Mouse (Mus musculus) heart, embryonic 14.5 days (tissue): Measurements from ENCODE around the gene Ndufaf2. TPM values are rescaled to one million over a fixed set of nuclear protein-coding genes. Genes with fewer than 3 reads are reported as not detected.

Source experiments
- ATAC-seq: fragments of 200-750 bp; cut with Nextera tagmentation; 2 replicates; pipeline ENCODE4 v1.8.0; 2017; ENCODE audit warnings: low read depth, moderate TSS enrichment; ENCODE audit not compliant: insufficient number of reproducible peaks, insufficient read depth, low FRiP score
- H3K27ac ChIP-seq, 2 experiments: fragments of 200-500 bp in 1 of 2; fragments of 300-500 bp in 1 of 2; sonication (generic) in 1 of 2; replicated peaks in 1 of 2; 2 replicates each; pipeline ENCODE4 v1.5.1; 2012 to 2014; ENCODE audit warnings: low read depth in 2 of 2, low read length in 2 of 2, control low read depth in 1 of 2, mild to moderate bottlenecking in 1 of 2, mixed read lengths in 1 of 2; ENCODE audit not compliant: control insufficient read depth in 1 of 2, insufficient read depth in 1 of 2
- H3K27me3 ChIP-seq: fragments of 300-500 bp; sonication (generic); 2 replicates; pipeline ENCODE4 v1.6.1; 2014; ENCODE audit warnings: mild to moderate bottlenecking, low read length, control low read depth; ENCODE audit not compliant: control insufficient read depth, insufficient read depth
- H3K36me3 ChIP-seq: fragments of 300-500 bp; sonication (generic); 2 replicates; pipeline ENCODE4 v1.6.1; 2014; ENCODE audit warnings: mild to moderate bottlenecking, control low read depth, low read length, mixed read lengths; ENCODE audit not compliant: control insufficient read depth, insufficient read depth
- H3K4me1 ChIP-seq, 2 experiments: fragments of 200-500 bp in 1 of 2; fragments of 300-500 bp in 1 of 2; sonication (generic) in 1 of 2; 2 replicates each; pipeline ENCODE4 v1.6.1; 2012 to 2014; ENCODE audit warnings: low read length in 2 of 2, control low read depth in 1 of 2, mixed read lengths in 1 of 2; ENCODE audit not compliant: control insufficient read depth in 2 of 2, insufficient read depth in 2 of 2
- H3K4me2 ChIP-seq: fragments of 300-500 bp; sonication (generic); 2 replicates; pipeline ENCODE4 v1.6.1; 2014; ENCODE audit warnings: mild to moderate bottlenecking, low read length
- H3K4me3 ChIP-seq, 2 experiments: fragments of 200-500 bp in 1 of 2; fragments of 300-500 bp in 1 of 2; sonication (generic) in 1 of 2; 2 replicates each; pipeline ENCODE4 v1.5.1; 2012 to 2014; ENCODE audit warnings: low read length in 2 of 2, mild to moderate bottlenecking in 2 of 2, control low read depth in 1 of 2, low read depth in 1 of 2, moderate library complexity in 1 of 2; ENCODE audit not compliant: control insufficient read depth in 1 of 2, insufficient read depth in 1 of 2
- H3K9ac ChIP-seq: fragments of 300-500 bp; sonication (generic); 2 replicates; pipeline ENCODE4 v1.6.1; 2014; ENCODE audit warnings: mild to moderate bottlenecking, low read length
- H3K9me3 ChIP-seq: fragments of 300-500 bp; sonication (generic); 2 replicates; pipeline ENCODE4 v1.6.1; 2016; ENCODE audit warnings: low read length, control low read depth; ENCODE audit not compliant: control insufficient read depth
- WGBS: fragments of 180-500 bp; shearing (Covaris S2); extraction: QIAGEN DNeasy Blood & Tissue Kit; methylation state at CpG from one replicate; pipeline ENCODE4 v1.1.7; 2014; 5-methylcytosine and 5-hydroxymethylcytosine counted together
- polyA plus RNA-seq: library from polyadenylated mRNA; unstranded; fragments of >200 nt; fragmentation: Nextera tagmentation; extraction: Ambion mirVana; gene quantifications from 2 replicates; pipeline ENCODE4 v1.2.1, GENCODE M21; 2014

Ndufaf2 gene
- polyA plus RNA-seq, 1 experiment from 2014 or later = 56.8 TPM

DNA sequence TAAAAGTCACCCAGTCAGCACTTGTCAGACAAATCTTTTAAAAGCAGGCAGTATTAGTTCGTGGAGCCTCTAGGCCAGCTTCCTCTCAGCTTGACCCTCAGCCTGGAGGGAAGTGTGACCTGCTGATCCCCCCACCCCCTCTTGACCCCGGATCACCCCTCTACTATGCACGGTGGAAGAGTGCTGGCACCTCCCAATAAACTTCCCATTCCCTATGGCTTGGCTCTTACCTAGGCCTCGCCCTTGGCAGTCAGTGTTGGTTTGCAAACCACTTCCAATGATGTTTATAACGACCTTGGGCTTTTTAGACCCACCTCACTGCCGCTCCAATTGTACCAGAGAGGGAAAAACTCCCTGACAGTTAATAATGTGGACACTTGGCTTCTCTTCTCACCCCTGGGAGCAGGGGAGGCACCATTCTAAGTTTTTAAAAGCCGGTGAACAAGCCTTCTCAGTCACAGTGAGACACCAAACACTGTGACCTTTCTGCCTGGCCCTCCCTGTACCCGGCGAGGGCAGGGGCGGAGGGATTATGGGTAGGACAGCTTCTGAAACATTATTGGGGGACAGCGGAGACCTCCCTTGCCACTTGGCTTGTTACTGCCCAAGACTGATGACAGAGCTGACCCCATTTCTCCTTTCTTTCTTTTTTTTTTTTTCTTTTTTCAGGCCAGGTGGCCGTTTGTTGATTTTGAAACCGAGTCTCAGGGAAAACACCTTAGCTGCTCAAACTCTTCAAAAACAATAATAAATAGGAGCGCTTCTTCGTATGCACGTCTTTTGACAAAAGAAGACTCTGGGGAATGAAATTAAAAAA, 203.8 kb downstream of the Ndufaf2 start:
- WGBS = 51% methylated on average over 16 of the region's 16 CpGs
- no peak for ATAC-seq
- H3K27me3 ChIP-seq = no peaks in the 10 kb centered on the region
- no peaks in the 10 kb centered on the region for H3K36me3 ChIP-seq
- H3K4me3 ChIP-seq = no peak overlapping the region
- peak overlapping the region; percentile 59 to 65; a peak in 3 of 4 replicates for H3K27ac ChIP-seq
- H3K4me2 ChIP-seq = peak overlapping the region; percentile 22; the same call in 1 of the 2 replicates
- H3K9ac ChIP-seq = no peak overlapping the region
- H3K4me1 ChIP-seq = peaks cover 11 to 21% of the 10 kb centered on the region in 2 experiments
- no peaks in the 10 kb centered on the region for H3K9me3 ChIP-seq

DNA sequence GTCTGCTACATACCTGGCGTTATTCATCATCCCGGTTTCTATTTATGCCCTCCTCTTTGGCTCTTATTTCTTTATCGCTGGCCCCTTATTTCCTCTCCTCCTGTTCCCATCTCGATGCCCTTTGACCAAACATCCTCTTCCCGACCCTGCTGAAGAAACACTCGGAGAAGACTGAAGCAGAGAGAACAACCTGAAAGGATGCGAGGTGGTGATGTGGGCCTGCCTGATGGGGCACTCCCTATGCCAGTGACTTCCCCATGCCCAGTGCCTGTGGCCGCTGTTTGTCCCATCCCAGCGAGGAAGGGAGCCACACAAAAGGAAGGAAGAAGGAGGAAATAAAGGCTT, 204.4 kb downstream of the Ndufaf2 start:
- no peaks in the 10 kb centered on the region for H3K36me3 ChIP-seq
- WGBS = 45% methylated on average over 9 of the region's 9 CpGs
- no peak overlapping the region for H3K4me3 ChIP-seq
- H3K9ac ChIP-seq = no peak overlapping the region
- peaks cover 11 to 21% of the 10 kb centered on the region in 2 experiments for H3K4me1 ChIP-seq
- no peak overlapping the region for H3K4me2 ChIP-seq
- H3K9me3 ChIP-seq = no peaks in the 10 kb centered on the region
- peak overlapping the region; percentile 59 to 65; a peak in 3 of 4 replicates for H3K27ac ChIP-seq
- no peaks in the 10 kb centered on the region for H3K27me3 ChIP-seq
- ATAC-seq = no peak

Other genes with a start within 250 kb of the Ndufaf2 start
- 26.8 and 32.2 TPM in 2 replicates for gene Smim15, start 114.2 kb downstream of the Ndufaf2 start, polyA plus RNA-seq
- gene Ercc8, start 108 bp upstream of the Ndufaf2 start, polyA plus RNA-seq = 11.8 and 12.5 TPM in 2 replicates
- 2.3 and 2.9 TPM in 2 replicates for gene Elovl7, start 55.8 kb upstream of the Ndufaf2 start, polyA plus RNA-seq
- 3.1 and 4.6 TPM in 2 replicates for gene Depdc1b, start 157.7 kb upstream of the Ndufaf2 start, polyA plus RNA-seq